Mouse (Mus musculus): ENCODE results near the gene Atl2.

DNA sequence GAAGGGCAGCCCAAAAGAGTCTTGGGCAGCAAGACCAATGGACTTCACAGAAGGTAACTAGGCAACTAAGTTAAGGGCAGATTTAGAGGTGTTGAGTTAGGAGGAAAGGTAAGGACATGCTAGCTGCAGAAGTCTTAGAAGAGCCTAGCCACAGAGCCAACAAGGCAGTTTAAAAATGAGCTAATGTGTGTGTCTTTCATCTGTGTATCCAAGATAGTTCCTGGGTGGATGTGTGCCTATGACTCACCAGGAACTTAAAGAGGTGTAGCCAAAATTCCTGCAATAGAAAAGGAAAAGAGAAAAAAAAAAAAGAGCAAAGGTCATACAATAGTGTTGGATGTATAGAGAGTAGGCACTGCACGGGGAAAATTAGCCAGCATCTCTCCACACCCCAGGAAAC is 63.6 kb downstream of the Atl2 start:
- no peak for TF ChIP-seq POLR2A (IDR thresholded peaks at IDR 0.05; ENCODE audit: control insufficient read depth, extremely low read depth, insufficient read depth, low read length, poor library complexity)
- no peak for TF ChIP-seq CTCF (IDR thresholded peaks at IDR 0.05; ENCODE audit: borderline replicate concordance, control insufficient read depth, extremely low read depth, insufficient read depth, low read length, poor library complexity)
